Mouse (Mus musculus): ENCODE data around the gene Terf2ip. TPM values are rescaled to one million over a fixed set of nuclear protein-coding genes. Genes with fewer than 3 reads are reported as not detected.

The Terf2ip gene
- total RNA-seq, 2 experiments from 2014 or later, result 35.4 to 36.3 TPM

Other genes with a start within 250 kb of the Terf2ip start
- 10 to 100 TPM; 78.0 to 81.5 TPM for gene Cfdp1, start 157.1 kb upstream of the Terf2ip start, total RNA-seq (2021)
- gene Tmem170, start 134.6 kb upstream of the Terf2ip start, total RNA-seq (2021), result 1 to 10 TPM; 3.6 to 4.3 TPM
- under 1 TPM; 0.28 to 0.30 TPM for gene Chst5, start 101.0 kb upstream of the Terf2ip start, total RNA-seq (2021)
- gene Tmem231, start 77.5 kb upstream of the Terf2ip start, total RNA-seq (2021), result 10 to 100 TPM; 12.0 to 13.0 TPM
- 100 to 1,000 TPM; 219 to 220 TPM for gene Gabarapl2, start 70.7 kb upstream of the Terf2ip start, total RNA-seq (2021)
- gene Adat1, start 19.1 kb upstream of the Terf2ip start, total RNA-seq (2021), result 1 to 10 TPM; 5.4 to 6.6 TPM
- gene Kars, start 75 bp upstream of the Terf2ip start, total RNA-seq (2021), result 10 to 100 TPM; 67.3 to 71.2 TPM
- under 1 TPM in 1 of 2 experiments, not detected in 1; 0.23 TPM for gene Gm6793, start 3.6 kb downstream of the Terf2ip start, total RNA-seq (2021)